Mouse (Mus musculus): ENCODE data around the gene 1700024G13Rik. TPM values are rescaled to one million over a fixed set of nuclear protein-coding genes. Genes with fewer than 3 reads are reported as not detected.
"Not testable (repeated sequence)": the region's sequence is repeated elsewhere in the genome, so short reads cannot be mapped to it uniquely, and the experiment has no call there.

The 1700024G13Rik gene
- total RNA-seq (2021), result not detected
- long read RNA-seq, experiment 1, result 0 reads
- long read RNA-seq, experiment 2, result 0 reads

- DNase-seq (ENCODE audit: extremely low spot score in 1 of 2, low spot score in 2 of 2), result no peak
- intact Hi-C loops (cut with DNase I), result no loop called here
- no peak within 1 kb of the TSS for H3K4me3 ChIP-seq
- H3K27ac ChIP-seq, result no peak within 1 kb of the TSS
- TF ChIP-seq CTCF (IDR thresholded peaks at IDR 0.05), result no peak
Measured at GRCm38 (mm10) chr14:32388196-32388595, at the start of gene 1700024G13Rik. TSS of gene 1700024G13Rik (minus strand) at chr14:32388391.

- no peak overlapping the region for H3K27ac ChIP-seq
- intact Hi-C loops (cut with DNase I), result no loop called here
- TF ChIP-seq CTCF (IDR thresholded peaks at IDR 0.05), result peak; percentile 15
- DNase-seq (ENCODE audit: extremely low spot score in 1 of 2, low spot score in 2 of 2), result no peak
- no peak overlapping the region for H3K4me3 ChIP-seq
Measured at GRCm38 (mm10) chr14:32437352-32437793, 49.2 kb upstream of the 1700024G13Rik start.

- intact Hi-C loops (cut with DNase I), result no loop called here
- TF ChIP-seq CTCF (IDR thresholded peaks at IDR 0.05), result no peak
- no peak overlapping the region for H3K4me3 ChIP-seq
- H3K27ac ChIP-seq, result no peak overlapping the region
- no peak for DNase-seq (ENCODE audit: extremely low spot score in 1 of 2, low spot score in 2 of 2)
Measured at GRCm38 (mm10) chr14:32429030-32429602, 40.9 kb upstream of the 1700024G13Rik start.

- no peak overlapping the region for H3K27ac ChIP-seq
- DNase-seq (ENCODE audit: extremely low spot score in 1 of 2, low spot score in 2 of 2), result no peak
- intact Hi-C loops (cut with DNase I), result no loop called here
Measured at GRCm38 (mm10) chr14:32423946-32424345, 35.8 kb upstream of the 1700024G13Rik start.

GRCm38 (mm10) chr14:32418747-32419146 is 30.6 kb upstream of the 1700024G13Rik start:
- Histone ChIP-seq H3K4me3 (no peak overlapping the region), H3K27ac (no peak overlapping the region)
- intact Hi-C loops (cut with DNase I), result no loop called here
- DNase-seq (ENCODE audit: extremely low spot score in 1 of 2, low spot score in 2 of 2), result no peak
- TF ChIP-seq CTCF (IDR thresholded peaks at IDR 0.05), result no peak

More at GRCm38 (mm10) chr14:32423946-32424345, 35.8 kb upstream of the 1700024G13Rik start:
- H3K4me3 ChIP-seq, result no peak overlapping the region
- no peak for TF ChIP-seq CTCF (IDR thresholded peaks at IDR 0.05)

- TF ChIP-seq CTCF (IDR thresholded peaks at IDR 0.05), result no peak
- Histone ChIP-seq H3K4me3 (no peak overlapping the region), H3K27ac (no peak overlapping the region)
- peak in 1 of 2 experiments; percentile 14 for DNase-seq (ENCODE audit: extremely low spot score in 1 of 2, low spot score in 2 of 2)
- intact Hi-C loops (cut with DNase I), result no loop called here
Measured at GRCm38 (mm10) chr14:32412075-32412474, 23.9 kb upstream of the 1700024G13Rik start.

GRCm38 (mm10) chr14:32410084-32410483 is 21.9 kb upstream of the 1700024G13Rik start:
- TF ChIP-seq CTCF (IDR thresholded peaks at IDR 0.05), result no peak
- intact Hi-C loops (cut with DNase I), result no loop called here
- Histone ChIP-seq H3K4me3 (no peak overlapping the region), H3K27ac (no peak overlapping the region)
- no peak for DNase-seq (ENCODE audit: extremely low spot score in 1 of 2, low spot score in 2 of 2)

- H3K4me3 ChIP-seq; H3K27ac ChIP-seq; intact Hi-C loops (cut with DNase I); DNase-seq (ENCODE audit: extremely low spot score in 1 of 2, low spot score in 2 of 2): not testable (repeated sequence)
Measured at GRCm38 (mm10) chr14:32405399-32405798, 17.2 kb upstream of the 1700024G13Rik start.

GRCm38 (mm10) chr14:32381619-32382018 is 6.6 kb downstream of the 1700024G13Rik start:
- DNase-seq (ENCODE audit: extremely low spot score in 1 of 2, low spot score in 2 of 2), result no peak
- intact Hi-C loops (cut with DNase I), result no loop called here
- Histone ChIP-seq H3K27ac (no peak overlapping the region), H3K4me3 (no peak overlapping the region)
- no peak for TF ChIP-seq CTCF (IDR thresholded peaks at IDR 0.05)

- no peak for TF ChIP-seq CTCF (IDR thresholded peaks at IDR 0.05)
- intact Hi-C loops (cut with DNase I), result no loop called here
- no peak for DNase-seq (ENCODE audit: extremely low spot score in 1 of 2, low spot score in 2 of 2)
- Histone ChIP-seq H3K27ac (no peak overlapping the region), H3K4me3 (no peak overlapping the region)
Measured at GRCm38 (mm10) chr14:32381066-32381465, 7.1 kb downstream of the 1700024G13Rik start.

- DNase-seq (ENCODE audit: extremely low spot score in 1 of 2, low spot score in 2 of 2), result no peak
- TF ChIP-seq CTCF (IDR thresholded peaks at IDR 0.05), result no peak
- intact Hi-C loops (cut with DNase I), result no loop called here
- Histone ChIP-seq H3K4me3 (no peak overlapping the region), H3K27ac (no peak overlapping the region)
Measured at GRCm38 (mm10) chr14:32380099-32380480, 8.1 kb downstream of the 1700024G13Rik start.

- TF ChIP-seq CTCF (IDR thresholded peaks at IDR 0.05), result no peak
- no peak overlapping the region for H3K27ac ChIP-seq
- DNase-seq (ENCODE audit: extremely low spot score in 1 of 2, low spot score in 2 of 2), result no peak
- intact Hi-C loops (cut with DNase I), result no loop called here
- H3K4me3 ChIP-seq, result no peak overlapping the region
Measured at GRCm38 (mm10) chr14:32379395-32380098, 8.6 kb downstream of the 1700024G13Rik start.

- DNase-seq (ENCODE audit: extremely low spot score in 1 of 2, low spot score in 2 of 2), result no peak
- Histone ChIP-seq H3K27ac (no peak overlapping the region), H3K4me3 (no peak overlapping the region)
- intact Hi-C loops (cut with DNase I), result no loop called here
- no peak for TF ChIP-seq CTCF (IDR thresholded peaks at IDR 0.05)
Measured at GRCm38 (mm10) chr14:32372510-32372909, 15.7 kb downstream of the 1700024G13Rik start.
